Mouse (Mus musculus) spleen, adult 2 months (tissue): ENCODE measurements around the gene Myh7.

Source experiments
- CTCF ChIP-seq: fragments of 200-500 bp; IDR thresholded peaks from 2 replicates; pipeline ENCODE4 v1.5.1; 2011; ENCODE audit warnings: mild to moderate bottlenecking, inconsistent platforms; ENCODE audit not compliant: insufficient read depth, insufficient read length, insufficient replicate concordance; ENCODE audit errors: extremely low read depth
- POLR2A ChIP-seq: fragments of 200-500 bp; IDR thresholded peaks from 2 replicates; pipeline ENCODE4 v1.6.1; 2011; ENCODE audit warnings: low read depth, low read length, inconsistent platforms

GRCm38 (mm10) chr14:54941024-54941978 lies 53.1 kb downstream of the Myh7 start:
- no peak for TF ChIP-seq CTCF
- no peak for TF ChIP-seq POLR2A
